Mouse (Mus musculus) bone marrow, adult 2 months (tissue): ENCODE data around the gene Senp2.

Experiments
- CTCF ChIP-seq: fragments of 200-500 bp; IDR thresholded peaks from 2 replicates; pipeline ENCODE4 v1.5.1; 2011; ENCODE audit warnings: low read length, control low read depth; ENCODE audit not compliant: control insufficient read depth, insufficient read depth
- POLR2A ChIP-seq: fragments of 200-500 bp; IDR thresholded peaks from 2 replicates; pipeline ENCODE4 v1.6.1; 2011; ENCODE audit warnings: low read depth, mild to moderate bottlenecking, control low read depth, low read length, borderline replicate concordance; ENCODE audit not compliant: control insufficient read depth

GRCm38 (mm10) chr16:22043830-22044229 lies 34.5 kb downstream of the Senp2 start:
- TF ChIP-seq CTCF (no peak), POLR2A (no peak)
